Mouse (Mus musculus) bone marrow, adult 2 months (tissue): ENCODE results near the gene Rhoj.

Experiments used
- CTCF ChIP-seq: fragments of 200-500 bp; IDR thresholded peaks from 2 replicates; pipeline ENCODE4 v1.5.1; 2011; ENCODE audit warnings: low read length, control low read depth; ENCODE audit not compliant: control insufficient read depth, insufficient read depth
- POLR2A ChIP-seq: fragments of 200-500 bp; IDR thresholded peaks from 2 replicates; pipeline ENCODE4 v1.6.1; 2011; ENCODE audit warnings: low read depth, mild to moderate bottlenecking, control low read depth, low read length, borderline replicate concordance; ENCODE audit not compliant: control insufficient read depth

DNA sequence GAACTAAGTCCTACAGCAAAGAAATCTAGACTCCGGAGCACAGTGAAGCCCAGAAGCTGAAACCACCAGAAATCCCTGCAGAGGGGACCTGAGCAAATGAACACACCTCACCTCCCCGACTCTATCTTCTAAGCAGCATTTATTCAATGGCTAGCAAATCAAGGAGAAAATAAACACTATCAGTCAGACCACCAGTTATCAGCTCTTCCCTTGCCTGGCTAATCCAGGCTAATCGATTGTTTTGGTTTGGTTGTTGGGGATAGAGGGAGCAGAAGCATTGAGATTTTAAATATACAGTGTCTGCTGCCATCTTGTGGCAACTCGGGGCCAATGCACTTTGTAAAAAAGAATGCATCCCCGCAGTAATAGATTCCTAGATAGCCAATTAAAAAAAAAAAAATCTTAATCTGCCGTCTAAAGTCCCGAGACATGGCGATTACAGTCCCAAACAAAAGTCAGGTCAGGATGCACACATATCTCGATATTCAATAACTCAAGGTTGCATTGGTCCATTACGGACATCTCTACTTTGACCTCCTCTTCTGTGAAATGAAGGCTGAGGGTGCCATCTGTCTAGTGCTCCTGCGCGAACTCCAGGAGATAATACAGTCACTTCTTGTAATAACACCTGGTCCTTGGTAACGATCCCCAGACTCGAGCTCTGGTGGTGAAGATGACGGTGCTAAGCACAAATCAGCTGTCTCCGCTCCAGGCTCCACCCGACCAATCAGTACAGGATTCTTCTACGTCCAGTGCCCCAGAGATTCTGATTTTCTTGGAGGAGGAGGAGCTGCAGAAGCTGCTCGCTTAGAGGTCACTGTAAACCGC, 81.4 kb downstream of the Rhoj start:
- TF ChIP-seq CTCF (no peak), POLR2A (no peak)
